Mouse (Mus musculus) megakaryocyte-erythroid progenitor cell, adult 5-6 weeks (primary cell): ENCODE results near the gene Agap3. TPM values are rescaled to one million over a fixed set of nuclear protein-coding genes. Genes with fewer than 3 reads are reported as not detected.

Source experiments
- ATAC-seq: replicated peaks from 2 replicates; pipeline ENCODE4 v1.8.0; 2016; ENCODE audit warnings: mild to moderate bottlenecking, inconsistent platforms; ENCODE audit not compliant: severe bottlenecking, poor library complexity, low FRiP score, low TSS enrichment
- total RNA-seq, 2 experiments: library from RNA; stranded (forward) in 1 of 2; stranded (reverse) in 1 of 2; fragments of 200-1000, 215-1000 nt in 1 of 2; fragments of >200 nt in 1 of 2; fragmentation: Nextera tagmentation in 1 of 2; gene quantifications; 2 replicates each; pipeline ENCODE4 v1.2.3; 2014 to 2017

The Agap3 gene
- total RNA-seq, 2 experiments from 2014 or later, result 33.3 to 53.3 TPM

GRCm38 (mm10) chr5:24500851-24501250 lies 48.9 kb downstream of the Agap3 start:
- ATAC-seq, result no peak

- no peak for ATAC-seq
Measured at GRCm38 (mm10) chr5:24502786-24503185, 50.8 kb downstream of the Agap3 start.

GRCm38 (mm10) chr5:24505513-24505912 lies 53.5 kb downstream of the Agap3 start:
- ATAC-seq, result peak; percentile 59; the same call in 1 of the 2 replicates

- no peak for ATAC-seq
Measured at GRCm38 (mm10) chr5:24508406-24508805, 56.4 kb downstream of the Agap3 start.

- peak; percentile 38; the same call in 1 of the 2 replicates for ATAC-seq
Measured at GRCm38 (mm10) chr5:24510635-24511034, 58.7 kb downstream of the Agap3 start.

- ATAC-seq, result no peak
Measured at GRCm38 (mm10) chr5:24512271-24512670, 60.3 kb downstream of the Agap3 start.

GRCm38 (mm10) chr5:24521366-24521765 lies 69.4 kb downstream of the Agap3 start:
- no peak for ATAC-seq

GRCm38 (mm10) chr5:24523806-24524205 lies 71.8 kb downstream of the Agap3 start:
- ATAC-seq, result no peak

GRCm38 (mm10) chr5:24524522-24524921 lies 72.5 kb downstream of the Agap3 start:
- peak; percentile 61; the same call in 1 of the 2 replicates for ATAC-seq

GRCm38 (mm10) chr5:24525360-24526189 lies 73.6 kb downstream of the Agap3 start:
- no peak for ATAC-seq

- no peak for ATAC-seq
Measured at GRCm38 (mm10) chr5:24526190-24526888, 74.4 kb downstream of the Agap3 start.

- ATAC-seq, result no peak
Measured at GRCm38 (mm10) chr5:24526889-24527230, 74.9 kb downstream of the Agap3 start, which contains the start of gene Gbx1. Gene Gbx1, minus strand, starts transcription at chr5:24527202.

GRCm38 (mm10) chr5:24527780-24528179 lies 75.8 kb downstream of the Agap3 start:
- no peak for ATAC-seq

- peak; percentile 94 for ATAC-seq
Measured at GRCm38 (mm10) chr5:24530042-24530689, 78.2 kb downstream of the Agap3 start.

- no peak for ATAC-seq
Measured at GRCm38 (mm10) chr5:24533391-24533790, 81.4 kb downstream of the Agap3 start.

GRCm38 (mm10) chr5:24534292-24534691 lies 82.3 kb downstream of the Agap3 start:
- no peak for ATAC-seq

- no peak for ATAC-seq
Measured at GRCm38 (mm10) chr5:24535731-24536130, 83.8 kb downstream of the Agap3 start.

GRCm38 (mm10) chr5:24536511-24536910 lies 84.5 kb downstream of the Agap3 start:
- no peak for ATAC-seq

GRCm38 (mm10) chr5:24537618-24538017 lies 85.6 kb downstream of the Agap3 start:
- 0 out of 2 replicates have a peak, but pooled peaks have one; percentile 15 for ATAC-seq
